Mouse (Mus musculus): Measurements from ENCODE around the gene Pir.

DNA sequence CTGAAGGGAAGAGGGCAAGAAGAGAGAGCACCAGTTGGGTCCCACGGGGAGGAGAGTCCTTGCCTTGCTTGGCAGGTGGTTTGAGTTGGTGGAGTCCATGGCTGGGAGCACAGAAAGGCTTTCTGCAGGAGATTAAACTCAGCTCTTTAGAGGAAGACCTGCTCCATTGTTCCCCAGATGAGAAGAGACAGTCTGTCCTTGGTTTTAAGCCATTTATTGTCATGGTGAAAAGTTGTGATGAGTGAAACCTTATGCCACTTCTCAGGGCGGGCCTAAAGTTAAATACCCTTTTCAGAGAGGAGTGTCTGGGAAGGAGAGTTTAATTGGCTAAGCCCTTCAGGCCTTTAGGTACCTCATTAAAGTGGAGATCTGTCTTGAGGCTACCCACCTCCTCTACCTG, 6.9 kb upstream of the Pir start:
- TF ChIP-seq CTCF (IDR thresholded peaks at IDR 0.05; ENCODE audit: low read depth, low read length) (no peak), POLR2A (IDR thresholded peaks at IDR 0.05; ENCODE audit: insufficient read depth, low read length) (no peak)
